Mouse (Mus musculus) cortical plate, adult 2 months (tissue): ENCODE data around the gene Vav2.

Experiments used
- CTCF ChIP-seq: fragments of 200-500 bp; IDR thresholded peaks from 2 replicates; pipeline ENCODE4 v1.5.1; 2011; ENCODE audit warnings: mild to moderate bottlenecking, control low read depth, low read length; ENCODE audit not compliant: insufficient read depth; ENCODE audit errors: extremely low read depth
- POLR2A ChIP-seq: fragments of 200-500 bp; IDR thresholded peaks from 2 replicates; pipeline ENCODE4 v1.6.1; 2011; ENCODE audit warnings: mild to moderate bottlenecking, low read length, control low read depth; ENCODE audit not compliant: insufficient read depth; ENCODE audit errors: extremely low read depth

DNA sequence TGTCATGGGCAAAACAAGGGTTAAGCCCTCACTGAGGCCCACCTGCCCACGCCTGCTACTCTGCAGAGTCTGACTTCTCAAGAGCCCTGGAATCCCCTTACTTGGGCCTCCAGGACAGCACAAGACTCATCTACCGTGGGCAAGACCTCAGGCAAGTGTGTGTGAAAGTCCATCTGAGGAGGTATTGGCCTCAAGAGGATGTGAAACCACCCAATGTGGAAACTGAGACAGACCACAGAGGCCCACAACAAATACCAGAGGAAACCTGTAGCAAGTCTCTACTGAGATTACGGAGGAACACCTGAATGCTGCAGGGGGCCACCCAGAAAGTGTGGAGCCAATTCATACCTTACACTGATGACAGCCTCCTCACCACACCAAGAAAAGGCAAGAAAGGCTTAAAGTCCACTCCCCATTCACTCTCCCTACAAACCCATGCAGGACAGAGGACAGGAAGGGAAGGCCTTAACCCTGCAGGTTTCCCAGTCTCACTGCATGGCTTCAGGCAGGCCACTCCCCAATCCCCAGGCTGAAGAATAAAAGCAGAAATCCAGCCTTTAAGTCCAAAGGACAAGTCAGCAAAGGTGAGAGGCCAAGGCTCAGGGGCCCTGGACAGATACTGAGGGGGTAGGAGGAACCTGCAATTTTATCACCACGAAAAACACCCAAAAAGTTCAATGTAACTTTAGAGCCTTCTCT is 42.6 kb upstream of the Vav2 start:
- TF ChIP-seq CTCF = no peak
- TF ChIP-seq POLR2A = no peak
